Mouse (Mus musculus): ENCODE results near the gene Gramd1b.

DNA sequence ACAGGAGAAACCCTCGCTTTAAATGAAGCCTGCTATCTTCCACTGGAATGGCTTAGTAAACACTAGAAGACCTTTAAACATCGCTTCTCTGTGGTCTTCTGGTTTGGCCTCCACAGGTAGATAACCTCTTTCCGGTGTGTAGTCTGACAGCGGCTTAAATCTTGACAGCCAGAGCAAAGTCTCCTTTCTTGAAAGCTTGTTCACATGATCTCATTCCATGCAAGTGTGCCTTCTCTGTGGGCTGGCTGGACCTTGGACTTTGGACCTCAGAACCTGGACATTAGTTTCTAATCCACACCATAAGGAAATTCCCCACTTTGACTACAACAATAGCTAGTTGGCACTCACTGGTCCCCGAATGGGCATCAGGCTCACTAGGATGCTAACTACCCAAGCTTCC lies 65.6 kb downstream of the Gramd1b start:
- TF ChIP-seq CTCF (IDR thresholded peaks at IDR 0.05; ENCODE audit: insufficient read depth, low read depth, low read length) (no peak), POLR2A (IDR thresholded peaks at IDR 0.05; ENCODE audit: insufficient read depth, low read depth, low read length) (no peak)
